Mouse (Mus musculus): Measurements from ENCODE around the gene Ankmy1.

The Ankmy1 gene

DNA sequence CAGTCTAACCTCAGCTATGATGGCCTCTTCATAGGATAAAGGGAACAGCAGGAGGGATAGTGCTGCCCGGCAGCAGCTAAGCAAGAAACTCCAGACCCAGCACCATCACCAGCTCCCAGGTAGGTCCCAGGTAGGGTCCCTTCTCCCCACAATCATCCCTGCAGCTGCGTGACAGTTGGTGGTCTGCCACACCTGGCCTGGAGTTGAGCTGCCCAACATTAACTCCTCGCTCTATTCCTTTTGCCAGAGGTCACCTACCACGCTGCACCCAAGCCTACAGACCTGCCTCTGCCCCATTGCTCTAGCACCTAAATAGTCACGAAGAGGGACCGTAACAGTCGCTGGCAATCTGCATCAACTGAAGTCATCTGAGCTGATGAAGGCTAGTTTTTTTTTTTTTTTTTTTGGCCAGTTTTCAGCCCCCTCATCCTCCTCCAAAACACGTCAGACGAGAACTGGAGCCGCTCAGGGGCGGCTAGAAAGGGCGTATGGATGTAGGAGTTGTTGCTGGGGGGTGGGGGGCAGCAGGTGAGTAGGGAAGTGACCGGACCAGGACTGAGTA lies 72.0 kb downstream of the Ankmy1 start:
- DNase-seq (ENCODE audit: low spot score in 2 of 2): no peak

DNA sequence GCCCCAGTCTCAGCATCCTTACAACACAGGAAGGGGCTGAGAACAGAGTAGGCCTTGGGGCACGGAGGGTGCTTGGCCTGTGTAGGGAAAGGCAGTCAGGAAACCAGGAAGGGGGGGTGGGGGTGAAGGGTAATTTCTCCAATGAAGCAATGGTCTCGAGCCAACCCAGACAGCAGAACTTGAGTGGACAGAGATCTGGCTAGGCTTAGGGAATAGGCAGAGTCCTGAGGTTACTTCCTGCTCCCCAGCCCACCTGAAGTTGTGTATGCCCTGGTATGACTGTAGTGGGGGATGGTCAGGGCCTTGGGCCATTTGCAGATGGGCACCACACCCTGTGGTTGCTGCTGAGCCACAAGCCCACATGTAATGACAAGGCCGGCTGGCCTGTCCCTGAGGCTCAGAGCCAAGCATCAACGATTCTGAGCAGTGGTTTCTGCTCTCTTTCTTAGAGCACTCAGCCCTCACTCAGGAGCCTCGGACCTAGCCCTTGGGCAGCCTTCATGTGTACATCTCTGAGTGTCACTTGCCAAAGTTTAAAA lies 86.9 kb downstream of the Ankmy1 start:
- DNase-seq (ENCODE audit: low spot score in 2 of 2): no peak

DNA sequence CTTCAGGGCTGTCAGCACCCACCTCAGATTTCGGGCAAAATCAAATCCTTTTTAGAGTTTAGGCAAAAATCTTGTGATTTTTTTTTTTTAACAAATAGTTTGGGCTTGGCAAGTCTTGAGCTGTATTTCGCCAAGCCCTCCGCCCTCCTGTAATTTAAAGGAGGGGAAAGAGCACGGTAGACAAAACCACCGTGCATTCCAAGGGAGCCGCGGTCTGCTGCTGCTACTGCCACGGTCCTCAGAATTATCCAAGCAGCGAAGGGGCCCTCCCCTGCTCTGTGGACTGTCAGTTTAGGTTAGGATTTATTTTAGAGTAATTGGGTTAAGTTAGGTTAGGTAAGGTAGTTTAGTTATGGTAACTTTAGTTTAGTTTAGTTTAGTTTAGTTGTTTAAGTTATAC lies 87.6 kb downstream of the Ankmy1 start:
- no peak for DNase-seq (ENCODE audit: low spot score in 2 of 2)

DNA sequence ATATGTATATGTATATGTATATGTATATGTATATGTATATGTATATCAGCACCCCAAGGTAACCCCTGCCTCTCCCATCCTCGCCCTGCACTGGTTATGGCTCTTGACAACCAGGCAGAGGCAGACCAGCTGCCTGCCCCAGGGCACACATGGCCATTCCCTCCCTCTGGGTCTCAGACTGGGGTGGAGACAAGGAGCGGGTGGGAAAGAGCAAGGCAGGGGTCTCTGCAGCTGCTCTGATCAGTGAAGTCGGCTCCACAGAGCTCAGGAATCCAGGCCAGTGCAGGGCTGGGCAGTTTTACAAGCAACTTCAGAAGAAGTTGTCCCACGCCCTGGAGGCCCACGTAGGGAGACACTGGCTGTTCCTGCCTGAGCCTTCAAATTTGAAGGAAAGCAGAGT lies 88.4 kb downstream of the Ankmy1 start:
- no peak for DNase-seq (ENCODE audit: low spot score in 2 of 2)

Measured in spleen, postnatal 10 days (tissue).